Comparison of ENCODE assay signal across 10 mouse cellular contexts in genomic region chr10:122018594-122019048, GRCm38 (mm10). TPM values are rescaled to one million over a fixed set of nuclear protein-coding genes. Genes with fewer than 3 reads are reported as not detected.
DNase-seq lines count a peak whose midpoint lies in the region; ATAC-seq and TF ChIP-seq lines count a peak whose summit lies in the region.
"Had no signal": no experiment of that assay in that cellular context is flagged by ENCODE, and none has a peak within 500 bp of the region (broad histone marks: within the 10 kb centered on the region; RNA-seq: fewer than 3 reads in every experiment).

No protein-coding gene starts in this region.

- H3K4me2 ChIP-seq in liver, postnatal 0 days (ENCODE audit: low read depth, low read length) = no peak overlapping the region
- H3K4me2 ChIP-seq in intestine, embryonic 14.5 days (ENCODE audit: low read length) = peak overlapping the region; percentile 16

- no peak for TF ChIP-seq CTCF in liver, postnatal 0 days (IDR thresholded peaks at IDR 0.05; ENCODE audit: low read depth)
- TF ChIP-seq CTCF in gastrocnemius, adult 2 months (IDR thresholded peaks at IDR 0.05) = no peak

- no peaks in the 10 kb centered on the region for H3K36me3 ChIP-seq in liver, postnatal 0 days (replicated peaks; ENCODE audit: insufficient read depth, low read length)
- H3K36me3 ChIP-seq in intestine, embryonic 14.5 days (ENCODE audit: control insufficient read depth, insufficient read depth, low read length) = no peaks in the 10 kb centered on the region

- H3K4me3 ChIP-seq in liver, postnatal 0 days (ENCODE audit: low read depth, low read length) = no peak overlapping the region
- no peak overlapping the region for H3K4me3 ChIP-seq in gastrocnemius, adult 2 months
- no peak overlapping the region for H3K4me3 ChIP-seq in intestine, embryonic 14.5 days (ENCODE audit: low read depth, low read length)
- H3K4me3 ChIP-seq: erythroblast, embryonic 14.5 days had no signal

- peaks cover 8% of the 10 kb centered on the region; the same call in 1 of the 2 replicates for H3K4me1 ChIP-seq in liver, postnatal 0 days (ENCODE audit: insufficient read depth)
- peaks cover 23% of the 10 kb centered on the region for H3K4me1 ChIP-seq in intestine, embryonic 14.5 days (replicated peaks; ENCODE audit: control insufficient read depth, insufficient read depth, low read length)

- peak; percentile 23 for DNase-seq in liver
- no peak for DNase-seq in liver, postnatal 0 days
- peak; percentile 49 for DNase-seq in gastrocnemius, adult 2 months
- DNase-seq in intestine, embryonic 14.5 days (ENCODE audit: low spot score) = no peak
- peak; percentile 91 for DNase-seq in lung, postnatal 10 days
- DNase-seq in thymus, postnatal 10 days (ENCODE audit: low spot score in 2 of 2) = no peak
- DNase-seq in adipocyte (ENCODE audit: low spot score) = no peak

- TF ChIP-seq EP300 in liver, postnatal 0 days (IDR thresholded peaks at IDR 0.05; ENCODE audit: low read depth) = no peak

- no peak for ATAC-seq in liver, postnatal 0 days
- ATAC-seq in intestine, embryonic 14.5 days (replicated peaks; ENCODE audit: low FRiP score, low TSS enrichment, low read depth) = peak; percentile 24
- no peak for ATAC-seq in CD4-positive, CD25-positive, alpha-beta regulatory T cell, adult 4 months

- H3K27me3 ChIP-seq in liver, postnatal 0 days (ENCODE audit: insufficient read depth, low read length) = no peaks in the 10 kb centered on the region
- H3K27me3 ChIP-seq in intestine, embryonic 14.5 days (replicated peaks; ENCODE audit: control insufficient read depth, insufficient read depth, low read length) = no peaks in the 10 kb centered on the region

- WGBS in liver, postnatal 0 days (ENCODE audit: insufficient replicate concordance) = 57% methylated on average over 10 of the region's 10 CpGs
- 24% methylated on average over 10 of the region's 10 CpGs for WGBS in intestine, embryonic 14.5 days

- no peak overlapping the region for H3K27ac ChIP-seq in liver, postnatal 0 days (ENCODE audit: low read depth)
- no peak overlapping the region for H3K27ac ChIP-seq in gastrocnemius, adult 2 months
- H3K27ac ChIP-seq in intestine, embryonic 14.5 days (ENCODE audit: low read depth) = peak overlapping the region; percentile 20; the same call in 1 of the 2 replicates

- no peaks in the 10 kb centered on the region for H3K9me3 ChIP-seq in liver, postnatal 0 days (ENCODE audit: low read length)
- no peaks in the 10 kb centered on the region for H3K9me3 ChIP-seq in intestine, embryonic 14.5 days (ENCODE audit: control insufficient read depth, low read length)

- H3K9ac ChIP-seq in liver, postnatal 0 days (replicated peaks) = no peak overlapping the region
- no peak overlapping the region for H3K9ac ChIP-seq in intestine, embryonic 14.5 days (ENCODE audit: low read length)

- intact Hi-C loops in gastrocnemius, adult 2 months (cut with DNase I) = no loop called here

RNA-seq across cellular contexts. Expression of gene Srgap1, which starts 28.5 kb away (rescaled TPM):
- polyA plus RNA-seq in liver, postnatal 0 days (2015; fragmentation: Nextera tagmentation; extraction: Ambion mirVana) = 0.90 and 0.96 TPM in 2 replicates
- total RNA-seq in gastrocnemius, adult 2 months (2021) = under 1 TPM; 0.38 to 0.89 TPM
- 8.4 and 8.7 TPM in 2 replicates for polyA plus RNA-seq in intestine, embryonic 14.5 days (2014; fragmentation: Nextera tagmentation; extraction: Ambion mirVana)
- polyA plus RNA-seq in CD4-positive, CD25-positive, alpha-beta regulatory T cell, adult 4 months (2017; shearing (Covaris generic)) = under 1 TPM in 1 of 2 experiments, not detected in 1; 0.39 TPM
- total RNA-seq: MEL had no signal

Comparison
In these comparisons a context has a peak if more than half of its experiments do, and no peak if none do; other contexts are left out.
1. DNase-seq: peak in liver (single experiment), gastrocnemius, adult 2 months (single experiment) and lung, postnatal 10 days (single experiment); none in liver, postnatal 0 days (single experiment), intestine, embryonic 14.5 days (single experiment), thymus, postnatal 10 days (0 of 2) and adipocyte (single experiment).